Mouse (Mus musculus): ENCODE measurements around the gene Dpm3. TPM values are rescaled to one million over a fixed set of nuclear protein-coding genes. Genes with fewer than 3 reads are reported as not detected.

Dpm3 gene
- polyA plus RNA-seq, 1 experiment = 26.1 TPM

DNA sequence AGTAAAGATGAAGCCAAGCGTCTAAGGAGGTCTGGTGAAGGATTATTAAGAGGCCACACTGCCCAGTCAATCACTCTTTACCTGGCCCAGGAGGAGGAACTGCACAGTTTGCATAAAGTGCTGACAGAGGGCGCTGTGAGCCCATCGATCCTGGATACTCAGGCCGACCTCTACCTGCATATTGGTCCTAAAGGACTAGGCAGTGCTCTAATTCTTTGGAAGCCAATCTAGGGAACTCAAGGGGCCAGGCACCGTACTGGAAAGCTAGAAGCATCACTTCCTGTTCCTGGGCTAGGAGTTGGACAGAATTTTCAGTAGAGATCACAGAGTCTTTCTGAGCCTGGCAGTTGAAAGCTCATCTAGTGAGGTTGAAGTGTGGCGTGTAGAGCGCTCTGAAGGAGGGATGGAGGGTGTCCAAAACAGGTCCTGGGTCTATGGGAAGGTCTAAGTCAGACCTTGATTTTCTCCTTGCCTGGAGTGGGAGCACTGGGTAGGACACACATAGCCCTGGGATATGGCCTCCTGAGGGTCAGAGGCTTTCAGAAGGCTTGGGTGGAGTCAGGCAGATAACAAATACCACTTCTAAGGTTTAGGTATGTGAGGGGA, 8.6 kb upstream of the Dpm3 start:
- H3K36me3 ChIP-seq (ENCODE audit: control insufficient read depth) = peaks cover 9% of the 10 kb centered on the region
- TF ChIP-seq GATA1 (IDR thresholded peaks at IDR 0.05; ENCODE audit: low read length) (no peak), TAL1 (IDR thresholded peaks at IDR 0.05; ENCODE audit: low read length) (no peak)
- H3K4me1 ChIP-seq (ENCODE audit: control insufficient read depth) = peaks cover 36% of the 10 kb centered on the region
- peaks cover 41% of the 10 kb centered on the region for H3K27me3 ChIP-seq (ENCODE audit: control insufficient read depth)
- no peaks in the 10 kb centered on the region for H3K9me3 ChIP-seq (ENCODE audit: control insufficient read depth, low read length)
- H3K4me3 ChIP-seq (replicated peaks) = no peak overlapping the region

DNA sequence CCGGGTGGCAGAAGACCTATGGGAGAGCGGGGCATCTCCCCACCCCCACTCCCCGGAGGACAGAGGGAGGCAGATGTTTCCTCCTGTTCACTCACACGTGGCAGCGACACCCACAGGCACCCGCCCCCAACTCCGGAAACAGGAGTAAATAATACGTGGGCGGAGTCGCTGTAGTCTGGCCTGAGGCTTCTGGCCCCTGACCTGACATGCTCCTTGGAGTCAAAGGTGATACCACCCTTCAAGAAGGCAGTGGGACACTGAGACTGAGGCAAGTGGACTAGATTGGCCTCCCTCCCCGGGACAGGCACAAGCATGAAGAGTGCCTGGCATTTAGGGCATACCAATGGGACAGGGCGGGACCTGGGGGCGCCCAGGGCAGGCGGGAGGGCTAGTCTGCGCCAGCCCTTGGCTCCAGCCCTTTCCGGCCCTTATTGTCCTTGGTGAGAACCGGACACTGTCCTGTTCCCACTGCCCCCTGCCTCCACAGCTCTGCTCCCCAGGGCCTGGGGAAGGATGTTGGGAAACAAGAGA, 7.7 kb upstream of the Dpm3 start:
- TF ChIP-seq GATA1 (IDR thresholded peaks at IDR 0.05; ENCODE audit: low read length) = no peak
- no peak for TF ChIP-seq TAL1 (IDR thresholded peaks at IDR 0.05; ENCODE audit: low read length)
- Histone ChIP-seq H3K27me3 (ENCODE audit: control insufficient read depth) (peaks cover 40% of the 10 kb centered on the region), H3K4me3 (replicated peaks) (no peak overlapping the region), H3K4me1 (ENCODE audit: control insufficient read depth) (peaks cover 27% of the 10 kb centered on the region), H3K9me3 (ENCODE audit: control insufficient read depth, low read length) (no peaks in the 10 kb centered on the region), H3K36me3 (ENCODE audit: control insufficient read depth) (peaks cover 9% of the 10 kb centered on the region)

DNA sequence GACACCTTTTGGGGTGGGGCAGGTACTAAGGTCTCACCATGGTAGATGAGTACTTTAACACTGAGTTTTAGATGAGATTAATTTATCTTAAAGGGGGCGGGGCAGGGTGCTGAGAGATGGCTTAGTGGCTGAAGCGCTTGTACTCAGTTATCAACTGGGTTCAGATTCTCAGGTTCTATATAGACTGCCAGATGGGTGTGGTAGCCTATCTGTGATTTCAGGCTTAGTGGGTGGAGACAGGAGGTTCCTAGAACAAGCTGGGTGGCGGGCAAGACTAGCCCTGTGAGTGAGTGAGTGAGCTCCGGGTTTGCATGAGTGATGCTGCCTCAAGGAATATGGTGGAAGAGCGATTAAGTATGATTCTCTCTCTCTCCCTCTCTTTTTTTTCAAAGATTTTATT, 4.2 kb upstream of the Dpm3 start:
- peaks cover 70% of the 10 kb centered on the region for H3K27me3 ChIP-seq (ENCODE audit: control insufficient read depth)
- H3K4me1 ChIP-seq (ENCODE audit: control insufficient read depth) = peaks cover 16% of the 10 kb centered on the region
- TF ChIP-seq TAL1 (IDR thresholded peaks at IDR 0.05; ENCODE audit: low read length) (no peak), GATA1 (IDR thresholded peaks at IDR 0.05; ENCODE audit: low read length) (no peak)
- no peaks in the 10 kb centered on the region for H3K9me3 ChIP-seq (ENCODE audit: control insufficient read depth, low read length)
- no peak overlapping the region for H3K4me3 ChIP-seq (replicated peaks)
- H3K36me3 ChIP-seq (ENCODE audit: control insufficient read depth) = no peaks in the 10 kb centered on the region

DNA sequence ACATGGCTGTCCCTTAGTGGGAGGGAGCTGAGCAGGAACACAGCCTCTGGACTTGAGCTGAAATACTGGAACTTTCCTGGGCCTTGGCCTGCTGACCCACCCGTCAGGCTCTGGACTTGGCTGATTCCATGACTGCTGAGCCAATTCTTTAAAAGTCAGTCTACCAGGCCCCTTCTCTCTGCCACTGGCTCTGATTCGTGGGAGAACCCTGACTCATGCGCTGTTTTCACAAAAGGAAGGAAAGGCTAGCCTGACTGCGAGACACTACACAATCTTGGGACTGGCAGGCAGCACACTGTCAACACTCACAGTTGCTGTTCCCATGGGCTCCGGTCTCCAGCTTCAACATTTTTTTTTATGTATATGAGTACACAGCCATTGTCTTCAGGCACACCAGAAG, 3.0 kb upstream of the Dpm3 start:
- Histone ChIP-seq H3K4me1 (ENCODE audit: control insufficient read depth) (peaks cover 8% of the 10 kb centered on the region), H3K36me3 (ENCODE audit: control insufficient read depth) (no peaks in the 10 kb centered on the region), H3K4me3 (replicated peaks) (no peak overlapping the region), H3K27me3 (ENCODE audit: control insufficient read depth) (peaks cover 61% of the 10 kb centered on the region), H3K9me3 (ENCODE audit: control insufficient read depth, low read length) (no peaks in the 10 kb centered on the region)
- TF ChIP-seq TAL1 (IDR thresholded peaks at IDR 0.05; ENCODE audit: low read length) (no peak), GATA1 (IDR thresholded peaks at IDR 0.05; ENCODE audit: low read length) (no peak)

DNA sequence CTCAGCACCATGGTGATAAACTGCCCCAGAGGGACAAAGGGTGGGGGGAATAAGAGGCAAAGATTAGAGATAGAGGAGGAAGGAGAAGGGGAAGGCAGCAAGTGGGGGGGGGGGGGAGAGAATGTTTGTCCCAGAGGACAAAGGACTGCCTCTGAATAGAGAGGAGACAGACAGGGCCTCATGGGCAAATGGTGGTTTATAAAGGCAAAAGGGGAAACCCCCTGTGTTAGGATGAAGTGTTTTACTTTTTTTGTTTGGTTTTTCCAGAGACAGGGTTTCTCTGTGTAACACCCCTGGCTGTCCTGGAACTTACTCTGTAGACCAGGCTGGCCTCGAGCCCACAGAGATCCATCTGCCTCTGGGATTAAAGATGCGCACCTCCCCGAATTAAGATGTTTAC, 1.1 kb downstream of the Dpm3 start:
- Histone ChIP-seq H3K9me3 (ENCODE audit: control insufficient read depth, low read length) (no peaks in the 10 kb centered on the region), H3K27me3 (ENCODE audit: control insufficient read depth) (peaks cover 45% of the 10 kb centered on the region), H3K4me1 (ENCODE audit: control insufficient read depth) (peaks cover under 1% of the 10 kb centered on the region; the same call in 1 of the 2 replicates), H3K36me3 (ENCODE audit: control insufficient read depth) (no peaks in the 10 kb centered on the region), H3K4me3 (replicated peaks) (no peak overlapping the region)
- TF ChIP-seq GATA1 (IDR thresholded peaks at IDR 0.05; ENCODE audit: low read length) (no peak), TAL1 (IDR thresholded peaks at IDR 0.05; ENCODE audit: low read length) (no peak)

DNA sequence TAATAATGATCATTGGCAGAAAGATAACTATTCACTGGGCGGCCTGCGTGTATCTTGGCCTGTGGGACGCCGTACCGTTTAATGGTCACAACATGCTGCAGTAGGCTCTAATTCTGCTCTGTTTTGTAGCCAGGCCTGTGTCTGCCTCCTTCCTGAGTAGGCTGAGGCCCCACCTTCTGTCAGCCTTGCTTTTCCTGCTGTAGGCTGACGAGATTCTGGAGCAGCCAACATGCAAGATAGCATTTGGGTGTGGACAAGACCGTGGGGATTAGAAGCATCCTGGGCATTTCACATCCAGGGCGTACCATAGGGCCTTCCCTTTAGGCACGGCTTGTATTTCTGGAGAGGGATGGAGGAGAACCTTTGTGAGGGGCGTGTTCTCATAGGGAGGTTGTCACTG, 3.3 kb downstream of the Dpm3 start:
- peaks cover 31% of the 10 kb centered on the region for H3K27me3 ChIP-seq (ENCODE audit: control insufficient read depth)
- H3K4me3 ChIP-seq (replicated peaks) = no peak overlapping the region
- H3K36me3 ChIP-seq (ENCODE audit: control insufficient read depth) = no peaks in the 10 kb centered on the region
- TF ChIP-seq GATA1 (IDR thresholded peaks at IDR 0.05; ENCODE audit: low read length) = no peak
- TF ChIP-seq TAL1 (IDR thresholded peaks at IDR 0.05; ENCODE audit: low read length) = no peak
- H3K4me1 ChIP-seq (ENCODE audit: control insufficient read depth) = peaks cover 17% of the 10 kb centered on the region
- no peaks in the 10 kb centered on the region for H3K9me3 ChIP-seq (ENCODE audit: control insufficient read depth, low read length)

DNA sequence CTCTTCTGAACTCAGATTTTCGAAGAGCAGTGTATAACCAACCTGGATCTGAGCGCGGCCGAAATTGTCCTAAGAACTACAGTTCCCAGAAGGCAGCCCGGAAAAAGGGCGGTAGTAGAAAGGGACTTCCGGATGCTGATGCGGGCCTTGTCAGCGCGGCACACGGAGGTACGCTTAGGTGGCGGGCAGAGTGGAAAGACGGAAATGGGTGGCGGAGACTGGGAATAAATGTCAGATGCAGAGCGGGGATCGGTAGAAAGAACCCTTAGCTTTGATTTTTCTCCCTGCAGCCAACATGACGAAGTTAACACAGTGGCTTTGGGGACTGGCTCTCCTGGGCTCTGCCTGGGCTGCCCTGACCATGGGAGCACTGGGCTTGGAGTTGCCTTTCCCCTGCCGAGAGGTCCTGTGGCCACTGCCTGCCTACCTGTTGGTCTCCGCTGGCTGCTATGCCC, 7.3 kb downstream of the Dpm3 start:
- H3K27me3 ChIP-seq (ENCODE audit: control insufficient read depth) = peaks cover 18% of the 10 kb centered on the region
- peak overlapping the region; percentile 92 for H3K4me3 ChIP-seq (replicated peaks)
- H3K4me1 ChIP-seq (ENCODE audit: control insufficient read depth) = peaks cover 49% of the 10 kb centered on the region
- no peaks in the 10 kb centered on the region for H3K36me3 ChIP-seq (ENCODE audit: control insufficient read depth)
- TF ChIP-seq GATA1 (IDR thresholded peaks at IDR 0.05; ENCODE audit: low read length) (no peak), TAL1 (IDR thresholded peaks at IDR 0.05; ENCODE audit: low read length) (no peak)
- no peaks in the 10 kb centered on the region for H3K9me3 ChIP-seq (ENCODE audit: control insufficient read depth, low read length)

DNA sequence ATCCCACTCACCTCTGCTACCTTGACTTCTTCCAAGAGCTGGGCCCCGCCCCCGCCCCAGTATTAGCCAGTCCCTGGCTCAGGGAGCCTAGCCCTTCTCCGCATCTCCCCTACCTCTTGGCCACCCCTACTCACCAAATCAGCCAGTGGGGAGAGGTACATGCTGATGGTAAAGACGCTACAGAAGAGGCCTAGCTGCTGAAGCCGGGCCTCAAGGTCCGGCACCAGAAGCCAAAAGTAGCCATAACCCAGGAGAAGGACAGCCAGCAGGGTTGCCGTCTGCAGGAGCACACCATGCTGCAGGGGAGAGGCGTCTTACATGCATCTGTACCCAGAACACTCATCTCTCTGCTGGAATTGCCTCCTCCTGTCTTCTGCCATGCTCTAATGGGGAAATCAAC, 9.8 kb downstream of the Dpm3 start:
- no peaks in the 10 kb centered on the region for H3K9me3 ChIP-seq (ENCODE audit: control insufficient read depth, low read length)
- H3K4me3 ChIP-seq (replicated peaks) = no peak overlapping the region
- peaks cover 18% of the 10 kb centered on the region for H3K27me3 ChIP-seq (ENCODE audit: control insufficient read depth)
- peaks cover 49% of the 10 kb centered on the region for H3K4me1 ChIP-seq (ENCODE audit: control insufficient read depth)
- TF ChIP-seq TAL1 (IDR thresholded peaks at IDR 0.05; ENCODE audit: low read length) (no peak), GATA1 (IDR thresholded peaks at IDR 0.05; ENCODE audit: low read length) (no peak)
- no peaks in the 10 kb centered on the region; the same call in 1 of the 2 replicates for H3K36me3 ChIP-seq (ENCODE audit: control insufficient read depth)

DNA sequence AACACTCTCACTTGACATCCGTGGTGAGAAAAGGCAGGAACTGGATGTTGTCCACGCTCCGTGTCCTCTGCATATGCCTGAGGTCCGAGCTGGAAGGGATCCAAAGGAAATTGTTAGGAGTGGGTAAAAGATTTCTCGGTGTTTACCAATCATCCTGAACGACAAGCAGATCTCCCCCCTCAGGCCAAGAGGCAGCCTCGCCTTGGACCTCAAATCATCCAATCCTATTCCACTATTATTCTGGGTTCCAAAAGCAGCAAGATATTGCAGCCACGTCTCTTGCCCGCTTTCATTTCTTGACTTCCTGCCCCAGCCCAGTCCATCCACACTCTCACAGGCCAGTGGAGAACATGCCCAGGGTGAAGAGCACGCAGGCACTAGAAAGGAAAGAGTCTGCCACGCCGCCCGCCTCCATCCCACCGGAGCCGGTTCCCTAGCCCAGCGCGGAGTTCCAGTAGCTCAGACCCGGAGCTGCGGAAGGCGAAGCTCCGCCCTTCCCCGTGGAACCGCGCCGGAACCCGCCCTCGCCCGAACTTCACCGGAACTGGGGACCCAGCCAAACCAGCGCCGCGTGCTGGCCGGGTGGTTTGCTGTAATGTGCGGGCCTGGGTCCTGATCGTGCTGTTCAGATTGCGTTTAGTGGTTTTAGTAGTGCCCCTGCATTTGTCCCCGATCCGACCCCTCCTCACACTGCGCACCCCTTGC, 11.0 kb downstream of the Dpm3 start, which contains the start of gene Slc50a1:
Slc50a1 (minus strand) TSS at position 520 of the 705 bp plus-strand sequence.
- peak within 1 kb of the TSS; percentile 69 for H3K4me3 ChIP-seq (replicated peaks)
- H3K4me1 ChIP-seq (ENCODE audit: control insufficient read depth) = peaks cover 49% of the 10 kb centered on the region
- no peaks in the 10 kb centered on the region for H3K9me3 ChIP-seq (ENCODE audit: control insufficient read depth, low read length)
- H3K36me3 ChIP-seq (ENCODE audit: control insufficient read depth) = no peaks in the 10 kb centered on the region; the same call in 1 of the 2 replicates
- H3K27me3 ChIP-seq (ENCODE audit: control insufficient read depth) = peaks cover 18% of the 10 kb centered on the region
- TF ChIP-seq TAL1 (IDR thresholded peaks at IDR 0.05; ENCODE audit: low read length) (no peak), GATA1 (IDR thresholded peaks at IDR 0.05; ENCODE audit: low read length) (no peak)
